11 mouse cellular contexts compared by ENCODE assay signal in the genomic region with DNA sequence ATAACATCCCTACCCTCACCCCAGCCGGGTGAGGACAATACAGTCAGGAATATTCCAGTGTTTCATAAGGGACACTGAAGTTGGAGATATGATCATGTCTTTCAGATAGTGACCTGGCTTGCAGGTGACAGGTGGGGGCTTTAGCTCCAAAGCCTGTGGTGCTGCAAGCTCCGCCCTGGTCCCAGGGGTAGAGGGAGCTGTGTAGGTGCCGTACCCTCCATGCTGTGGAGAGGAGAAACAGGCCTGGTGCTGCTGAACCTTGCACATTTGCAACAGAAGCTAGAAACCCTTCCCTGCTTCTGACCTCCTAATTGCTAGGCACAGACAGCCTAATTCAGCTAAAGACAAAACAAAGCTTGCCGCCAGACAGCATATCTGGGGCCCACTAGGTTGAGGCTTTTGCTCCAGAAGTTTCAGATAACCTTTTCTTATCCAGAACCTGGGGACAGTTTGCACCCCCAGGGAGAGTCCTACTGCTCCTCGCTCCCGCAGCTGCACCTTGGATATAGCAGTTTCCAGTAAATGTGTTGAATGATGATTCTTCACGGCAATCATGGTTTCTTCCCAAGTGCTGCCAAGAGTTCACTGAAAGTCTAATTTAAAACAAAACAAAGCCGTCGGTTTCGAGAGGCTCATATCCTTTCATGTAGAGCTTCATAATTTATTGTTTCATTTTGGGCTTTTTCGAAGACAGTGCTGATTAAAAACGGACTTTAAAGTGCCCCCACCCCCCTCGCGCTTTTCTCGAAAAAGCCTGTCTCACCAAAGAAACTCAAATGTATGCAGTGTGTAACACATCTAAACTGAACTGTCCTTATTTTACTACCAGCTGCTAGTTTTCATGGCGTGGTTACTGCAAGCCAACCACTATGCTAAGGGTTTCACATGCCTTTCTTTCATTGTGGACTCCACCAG. TPM values are rescaled to one million over a fixed set of nuclear protein-coding genes. Genes with fewer than 3 reads are reported as not detected.
DNase-seq lines count a peak whose midpoint lies in the region; ATAC-seq lines count a peak whose summit lies in the region.
"Had no signal": no experiment of that assay in that cellular context is flagged by ENCODE, and none has a peak within 500 bp of the region (broad histone marks: within the 10 kb centered on the region; RNA-seq: fewer than 3 reads in every experiment).

No protein-coding gene starts in this region.

- peak overlapping the region; percentile 63 for H3K27ac ChIP-seq in heart, embryonic 12.5 days (ENCODE audit: poor library complexity, severe bottlenecking)
- H3K27ac ChIP-seq in lung, embryonic 16.5 days (ENCODE audit: low read length): no peak overlapping the region
- H3K27ac ChIP-seq in forebrain, embryonic 13.5 days: peak overlapping the region; percentile 48; the same call in 1 of the 2 replicates
- no peak overlapping the region for H3K27ac ChIP-seq in neural tube, embryonic 12.5 days

- H3K4me2 ChIP-seq in heart, embryonic 12.5 days: peak overlapping the region; percentile 33
- peak overlapping the region; percentile 39 for H3K4me2 ChIP-seq in lung, embryonic 16.5 days (ENCODE audit: low read depth, low read length)
- H3K4me2 ChIP-seq in forebrain, embryonic 13.5 days: peak overlapping the region; percentile 21; the same call in 1 of the 2 replicates
- peak overlapping the region; percentile 32; the same call in 1 of the 2 replicates for H3K4me2 ChIP-seq in neural tube, embryonic 12.5 days (replicated peaks)

- H3K9me3 ChIP-seq in heart, embryonic 12.5 days (replicated peaks): no peaks in the 10 kb centered on the region
- no peaks in the 10 kb centered on the region for H3K9me3 ChIP-seq in lung, embryonic 16.5 days (ENCODE audit: control insufficient read depth, low read length)
- no peaks in the 10 kb centered on the region for H3K9me3 ChIP-seq in forebrain, embryonic 13.5 days (replicated peaks)
- H3K9me3 ChIP-seq in neural tube, embryonic 12.5 days: no peaks in the 10 kb centered on the region

- DNase-seq in heart, adult 9 months (ENCODE audit: low spot score in 2 of 2): no peak
- DNase-seq in lung, adult 18-20 months: no peak
- DNase-seq in cerebellum, adult 18-20 months: no peak
- DNase-seq: gastrocnemius, postnatal 25 days; lung, adult 2 months had no signal

- peaks cover 72% of the 10 kb centered on the region for H3K4me1 ChIP-seq in heart, embryonic 12.5 days (replicated peaks)
- peaks cover 23% of the 10 kb centered on the region for H3K4me1 ChIP-seq in lung, embryonic 16.5 days (replicated peaks; ENCODE audit: control insufficient read depth, insufficient read depth, low read length)
- peaks cover 37% of the 10 kb centered on the region for H3K4me1 ChIP-seq in forebrain, embryonic 13.5 days
- H3K4me1 ChIP-seq in neural tube, embryonic 12.5 days: peaks cover 17% of the 10 kb centered on the region

- H3K9ac ChIP-seq in heart, embryonic 12.5 days: 0 out of 2 replicates have a peak overlapping the region, but pooled peaks have one; percentile 13
- peak overlapping the region; percentile 29 for H3K9ac ChIP-seq in lung, embryonic 16.5 days (ENCODE audit: low read length)
- no peak overlapping the region for H3K9ac ChIP-seq in forebrain, embryonic 13.5 days
- no peak overlapping the region for H3K9ac ChIP-seq in neural tube, embryonic 12.5 days

- no peaks in the 10 kb centered on the region for H3K27me3 ChIP-seq in heart, embryonic 12.5 days (replicated peaks)
- H3K27me3 ChIP-seq in lung, embryonic 16.5 days (ENCODE audit: control insufficient read depth, insufficient read depth, low read depth, low read length): no peaks in the 10 kb centered on the region
- H3K27me3 ChIP-seq in forebrain, embryonic 13.5 days: no peaks in the 10 kb centered on the region
- H3K27me3 ChIP-seq in neural tube, embryonic 12.5 days (replicated peaks): no peaks in the 10 kb centered on the region

- H3K36me3 ChIP-seq in heart, embryonic 12.5 days: no peaks in the 10 kb centered on the region
- no peaks in the 10 kb centered on the region for H3K36me3 ChIP-seq in lung, embryonic 16.5 days (ENCODE audit: control insufficient read depth, insufficient read depth, low read length)
- no peaks in the 10 kb centered on the region for H3K36me3 ChIP-seq in forebrain, embryonic 13.5 days (ENCODE audit: poor library complexity, severe bottlenecking)
- no peaks in the 10 kb centered on the region for H3K36me3 ChIP-seq in neural tube, embryonic 12.5 days

- H3K4me3 ChIP-seq in heart, embryonic 12.5 days: no peak overlapping the region
- no peak overlapping the region for H3K4me3 ChIP-seq in lung, embryonic 16.5 days (ENCODE audit: low read length)
- H3K4me3 ChIP-seq in forebrain, embryonic 13.5 days: no peak overlapping the region
- H3K4me3 ChIP-seq in neural tube, embryonic 12.5 days: no peak overlapping the region
- H3K4me3 ChIP-seq: myocyte had no signal

- WGBS in heart, embryonic 12.5 days: 43% methylated on average over 16 of the region's 16 CpGs
- WGBS in lung, embryonic 16.5 days: 40% methylated on average over 16 of the region's 16 CpGs
- 42% methylated on average over 16 of the region's 16 CpGs for WGBS in forebrain, embryonic 13.5 days
- 35% methylated on average over 16 of the region's 16 CpGs for WGBS in neural tube, embryonic 12.5 days

- ATAC-seq in heart, embryonic 12.5 days (ENCODE audit: insufficient number of reproducible peaks, low FRiP score): no peak
- ATAC-seq in lung, embryonic 16.5 days (ENCODE audit: low read depth): peak; percentile 26; the same call in 1 of the 2 replicates
- peak; percentile 23; the same call in 1 of the 2 replicates for ATAC-seq in forebrain, embryonic 13.5 days
- peak; percentile 36; the same call in 1 of the 2 replicates for ATAC-seq in neural tube, embryonic 12.5 days (ENCODE audit: low FRiP score, low read depth)
- no peak for ATAC-seq in megakaryocyte progenitor cell, adult 5-6 weeks (replicated peaks; ENCODE audit: poor library complexity)

RNA-seq across cellular contexts. Expression of gene Tanc1, which starts 49.3 kb away (rescaled TPM):
- 37.4 and 40.9 TPM in 2 replicates for polyA plus RNA-seq in heart, embryonic 12.5 days (2016; fragmentation: Nextera tagmentation; extraction: Ambion mirVana)
- polyA plus RNA-seq in lung, embryonic 16.5 days (2015; fragmentation: Nextera tagmentation; extraction: Ambion mirVana): 33.2 and 35.2 TPM in 2 replicates
- 12.7 and 16.8 TPM in 2 replicates for polyA plus RNA-seq in forebrain, embryonic 13.5 days (2015; fragmentation: Nextera tagmentation; extraction: Ambion mirVana)
- 15.9 and 16.1 TPM in 2 replicates for polyA plus RNA-seq in neural tube, embryonic 12.5 days (2016; fragmentation: Nextera tagmentation; extraction: Ambion mirVana)
- total RNA-seq in megakaryocyte progenitor cell, adult 5-6 weeks (2015): 5.4 and 7.4 TPM in 2 replicates
- total RNA-seq in megakaryocyte progenitor cell, adult 5-6 weeks (2017): 5.1 and 6.1 TPM in 2 replicates

Comparison
In these comparisons a context has a peak if more than half of its experiments do, and no peak if none do; other contexts are left out.
1. ATAC-seq: peak in lung, embryonic 16.5 days (single experiment), forebrain, embryonic 13.5 days (single experiment) and neural tube, embryonic 12.5 days (single experiment); none in heart, embryonic 12.5 days (single experiment) and megakaryocyte progenitor cell, adult 5-6 weeks (single experiment).
2. H3K27ac ChIP-seq: peak in heart, embryonic 12.5 days (single experiment) and forebrain, embryonic 13.5 days (single experiment); none in lung, embryonic 16.5 days (single experiment) and neural tube, embryonic 12.5 days (single experiment).
3. H3K9ac ChIP-seq: peak in heart, embryonic 12.5 days (single experiment) and lung, embryonic 16.5 days (single experiment); none in forebrain, embryonic 13.5 days (single experiment) and neural tube, embryonic 12.5 days (single experiment).
4. Peak in every context shown above with its lines, with median percentiles within 50 percentile points of each other: H3K4me2 ChIP-seq.